Mouse (Mus musculus) hindbrain, embryonic 12.5 days (tissue): Measurements from ENCODE around the gene 4933414I15Rik. TPM values are rescaled to one million over a fixed set of nuclear protein-coding genes. Genes with fewer than 3 reads are reported as not detected.

Experiments
- ATAC-seq: fragments of 200-750 bp; cut with Nextera tagmentation; 2 replicates; pipeline ENCODE4 v1.8.0; 2017; ENCODE audit warnings: moderate TSS enrichment; ENCODE audit not compliant: low FRiP score
- H3K27ac ChIP-seq: fragments of 300-500 bp; sonication (generic); 2 replicates; pipeline ENCODE4 v1.5.1; 2016; ENCODE audit warnings: mild to moderate bottlenecking
- H3K27me3 ChIP-seq: fragments of 300-500 bp; sonication (generic); 2 replicates; pipeline ENCODE4 v1.6.1; 2016; ENCODE audit warnings: mild to moderate bottlenecking
- H3K36me3 ChIP-seq: fragments of 300-500 bp; sonication (generic); 2 replicates; pipeline ENCODE4 v1.6.1; 2016; ENCODE audit warnings: mild to moderate bottlenecking
- H3K4me1 ChIP-seq: fragments of 300-500 bp; sonication (generic); 2 replicates; pipeline ENCODE4 v1.6.1; 2016
- H3K4me2 ChIP-seq: fragments of 300-500 bp; sonication (generic); replicated peaks from 2 replicates; pipeline ENCODE4 v1.6.1; 2016; ENCODE audit warnings: mild to moderate bottlenecking
- H3K4me3 ChIP-seq: fragments of 300-500 bp; sonication (generic); 2 replicates; pipeline ENCODE4 v1.5.1; 2016; ENCODE audit warnings: mild to moderate bottlenecking
- H3K9ac ChIP-seq: fragments of 300-500 bp; sonication (generic); 2 replicates; pipeline ENCODE4 v1.6.1; 2016; ENCODE audit warnings: mild to moderate bottlenecking, moderate library complexity
- H3K9me3 ChIP-seq: fragments of 300-500 bp; sonication (generic); replicated peaks from 2 replicates; pipeline ENCODE4 v1.6.1; 2016; ENCODE audit warnings: mild to moderate bottlenecking
- WGBS: fragments of 180-500 bp; shearing (Covaris S2); methylation state at CpG from one replicate; pipeline ENCODE4 v1.1.7; 2016; 5-methylcytosine and 5-hydroxymethylcytosine counted together
- polyA plus RNA-seq: library from polyadenylated mRNA; unstranded; fragments of >200 nt; fragmentation: Nextera tagmentation; extraction: Ambion mirVana; gene quantifications from 2 replicates; pipeline ENCODE4 v1.2.1, GENCODE M21; 2016

4933414I15Rik gene
- polyA plus RNA-seq, 1 experiment from 2014 or later = not detected

DNA sequence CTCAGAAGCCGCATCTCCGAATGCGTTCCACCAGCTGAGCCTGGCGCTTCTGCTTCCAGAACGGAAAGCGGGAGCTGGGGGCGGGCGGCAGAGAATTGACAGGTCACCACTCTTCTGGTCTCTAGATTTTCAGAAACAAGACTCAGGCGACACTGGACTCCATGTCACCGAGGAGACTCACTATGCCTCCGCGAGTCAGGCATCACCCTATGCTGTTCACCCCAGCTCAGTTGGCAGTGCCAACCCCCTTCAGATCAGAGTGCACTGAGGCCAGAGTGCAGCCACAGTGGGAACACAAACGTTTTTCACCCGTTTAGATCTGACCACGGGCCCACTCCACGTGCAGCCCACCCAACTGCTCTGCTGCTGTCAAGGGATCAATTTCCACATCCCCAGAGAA lies 12.5 kb downstream of the 4933414I15Rik start:
- no peaks in the 10 kb centered on the region for H3K36me3 ChIP-seq
- H3K27me3 ChIP-seq = no peaks in the 10 kb centered on the region
- peak overlapping the region; percentile 77 for H3K27ac ChIP-seq
- peaks cover 6% of the 10 kb centered on the region for H3K4me1 ChIP-seq
- H3K9me3 ChIP-seq = no peaks in the 10 kb centered on the region
- peak; percentile 73 for ATAC-seq
- H3K4me2 ChIP-seq = peak overlapping the region; percentile 80
- H3K4me3 ChIP-seq = peak overlapping the region; percentile 62
- H3K9ac ChIP-seq = peak overlapping the region; percentile 69
- 2% methylated on average over 16 of the region's 16 CpGs for WGBS

GRCm38 (mm10) chr11:50930469-50931014 lies 13.0 kb downstream of the 4933414I15Rik start:
- no peak for ATAC-seq
- Histone ChIP-seq H3K4me3 (peak overlapping the region; percentile 62), H3K4me2 (peak overlapping the region; percentile 80)

DNA sequence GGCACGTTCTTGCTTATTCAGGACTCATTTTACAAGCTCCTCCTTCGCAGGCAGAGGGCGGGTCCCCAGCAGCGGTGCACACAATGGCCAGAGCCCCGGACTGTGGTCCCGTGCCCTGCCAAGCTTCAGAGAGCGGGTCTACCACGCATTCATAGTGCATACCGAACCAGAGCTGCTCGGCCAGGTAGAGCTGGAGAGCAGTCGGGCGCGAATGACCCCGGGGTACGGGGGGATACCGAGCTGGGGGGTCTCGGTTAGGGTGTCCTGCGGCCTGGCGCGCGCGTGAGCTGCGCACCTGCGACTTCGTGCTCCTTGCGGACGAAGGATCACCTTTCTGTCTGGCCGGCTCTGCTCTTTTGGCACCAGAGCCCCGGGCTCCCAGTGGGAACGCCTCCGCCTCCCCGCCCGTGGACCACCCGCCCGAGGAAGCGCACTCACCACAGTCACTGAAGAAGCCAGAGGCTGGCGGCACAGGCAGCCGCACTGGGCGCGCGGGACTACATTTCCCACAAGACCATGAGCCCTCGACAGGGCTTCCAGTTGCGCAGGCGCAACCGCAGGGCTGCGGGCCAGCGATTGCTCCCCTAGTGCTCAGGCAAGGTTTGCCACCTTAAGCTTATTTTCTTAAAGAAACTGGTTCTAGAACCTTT lies 27.8 kb downstream of the 4933414I15Rik start, which contains the start of gene Zfp2:
Gene Zfp2 (minus strand): TSS at position 495 of the 650 bp plus-strand sequence.
- H3K9me3 ChIP-seq = peaks cover 24% of the 10 kb centered on the region
- ATAC-seq = peak; percentile 98
- peaks cover 31% of the 10 kb centered on the region for H3K36me3 ChIP-seq
- under 1% methylated on average over 39 of the region's 47 CpGs for WGBS
- H3K27me3 ChIP-seq = no peaks in the 10 kb centered on the region
- H3K4me1 ChIP-seq = no peaks in the 10 kb centered on the region
- peak within 1 kb of the TSS; percentile 83 for H3K4me3 ChIP-seq
- peak within 1 kb of the TSS; percentile 91 for H3K9ac ChIP-seq
- peak within 1 kb of the TSS; percentile 88 for H3K27ac ChIP-seq
- peak within 1 kb of the TSS; percentile 48 for H3K4me2 ChIP-seq

More at GRCm38 (mm10) chr11:50930469-50931014, 13.0 kb downstream of the 4933414I15Rik start:
- Histone ChIP-seq H3K4me1 (peaks cover 6% of the 10 kb centered on the region), H3K27ac (peak overlapping the region; percentile 77; the same call in 1 of the 2 replicates), H3K27me3 (no peaks in the 10 kb centered on the region), H3K9me3 (no peaks in the 10 kb centered on the region), H3K9ac (peak overlapping the region; percentile 69), H3K36me3 (no peaks in the 10 kb centered on the region)
- 34% methylated on average over 14 of the region's 14 CpGs for WGBS

- no peak overlapping the region for H3K27ac ChIP-seq
- H3K27me3 ChIP-seq = no peaks in the 10 kb centered on the region
- no peak overlapping the region for H3K4me3 ChIP-seq
- no peak overlapping the region for H3K9ac ChIP-seq
- peaks cover 44% of the 10 kb centered on the region for H3K36me3 ChIP-seq
- no peak for ATAC-seq
- H3K4me1 ChIP-seq = no peaks in the 10 kb centered on the region
- peaks cover 33% of the 10 kb centered on the region for H3K9me3 ChIP-seq
- WGBS = 95% methylated on average over 3 of the region's 3 CpGs
- H3K4me2 ChIP-seq = 0 out of 2 replicates have a peak overlapping the region, but pooled peaks have one; percentile 48
Measured at GRCm38 (mm10) chr11:50914461-50914860, 29.1 kb downstream of the 4933414I15Rik start.

DNA sequence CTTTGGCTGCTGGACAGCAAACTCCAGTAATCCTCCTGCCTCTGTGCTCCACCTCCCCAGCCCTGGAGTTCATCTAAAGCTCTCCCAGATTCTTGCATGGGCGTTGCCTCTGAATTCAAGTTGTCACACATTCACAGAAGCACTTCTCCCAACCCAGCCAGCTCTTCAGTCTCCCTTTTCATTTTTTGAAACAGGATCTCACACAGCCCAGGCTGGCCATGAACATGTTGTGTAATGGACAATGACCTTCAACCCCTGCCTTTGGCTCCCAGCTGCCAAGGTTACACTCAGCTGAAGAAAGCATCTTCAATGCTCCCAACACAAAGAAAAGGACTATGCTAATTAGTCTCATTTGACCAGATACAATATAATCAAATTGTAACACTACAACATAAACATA lies 30.3 kb downstream of the 4933414I15Rik start:
- no peak overlapping the region for H3K4me3 ChIP-seq
- H3K27ac ChIP-seq = no peak overlapping the region
- H3K4me1 ChIP-seq = no peaks in the 10 kb centered on the region
- H3K4me2 ChIP-seq = no peak overlapping the region
- ATAC-seq = no peak
- H3K9me3 ChIP-seq = peaks cover 39% of the 10 kb centered on the region
- no peak overlapping the region for H3K9ac ChIP-seq
- H3K36me3 ChIP-seq = peaks cover 56% of the 10 kb centered on the region
- WGBS = 90% methylated on average over 1 of the region's 1 CpGs
- H3K27me3 ChIP-seq = no peaks in the 10 kb centered on the region

- H3K9ac ChIP-seq = no peak overlapping the region
- H3K4me1 ChIP-seq = no peaks in the 10 kb centered on the region
- H3K9me3 ChIP-seq = peaks cover 79% of the 10 kb centered on the region
- H3K27me3 ChIP-seq = no peaks in the 10 kb centered on the region
- H3K4me2 ChIP-seq = no peak overlapping the region
- H3K36me3 ChIP-seq = peaks cover 97% of the 10 kb centered on the region
- WGBS = 93% methylated on average over 5 of the region's 5 CpGs
- H3K4me3 ChIP-seq = no peak overlapping the region
- no peak overlapping the region for H3K27ac ChIP-seq
- ATAC-seq = no peak
Measured at GRCm38 (mm10) chr11:50908136-50908535, 35.4 kb downstream of the 4933414I15Rik start.

DNA sequence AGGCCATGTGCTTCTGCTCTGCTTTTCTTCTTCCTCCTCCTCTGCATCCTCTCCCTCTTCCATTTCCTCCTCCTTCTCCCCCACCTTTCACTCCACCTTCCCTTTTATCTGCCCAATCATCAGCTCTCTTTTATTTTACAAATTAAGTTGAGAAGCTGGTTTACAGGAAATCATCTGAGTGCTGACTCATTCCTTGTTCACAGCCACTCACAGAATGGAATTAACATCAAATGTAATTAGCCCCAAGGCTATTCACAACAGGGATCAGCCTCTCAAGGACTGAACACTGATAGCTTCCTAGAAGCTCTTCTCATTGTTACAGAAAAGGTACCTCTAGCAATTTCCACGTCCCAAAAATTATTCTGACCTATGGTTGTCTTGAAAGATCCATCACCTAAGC lies 46.2 kb downstream of the 4933414I15Rik start:
- ATAC-seq = no peak
- Histone ChIP-seq H3K9ac (no peak overlapping the region), H3K27me3 (no peaks in the 10 kb centered on the region), H3K4me2 (no peak overlapping the region), H3K4me3 (no peak overlapping the region), H3K27ac (no peak overlapping the region), H3K36me3 (peaks cover 40% of the 10 kb centered on the region), H3K9me3 (peaks cover 71% of the 10 kb centered on the region), H3K4me1 (no peaks in the 10 kb centered on the region)
- 85% methylated on average over 1 of the region's 1 CpGs for WGBS

- Histone ChIP-seq H3K9me3 (peaks cover 30% of the 10 kb centered on the region), H3K9ac (no peak overlapping the region), H3K4me3 (no peak overlapping the region), H3K27ac (no peak overlapping the region), H3K36me3 (0 out of 2 replicates have a peak, but pooled peaks cover 3% of the 10 kb centered on the region), H3K4me1 (0 out of 2 replicates have a peak, but pooled peaks cover 3% of the 10 kb centered on the region), H3K27me3 (no peaks in the 10 kb centered on the region), H3K4me2 (no peak overlapping the region)
- WGBS = 58% methylated on average over 2 of the region's 2 CpGs
- no peak for ATAC-seq
Measured at GRCm38 (mm10) chr11:50892441-50892840, 51.1 kb downstream of the 4933414I15Rik start.

Other genes with a start within 250 kb of the 4933414I15Rik start
- 51.8 and 59.3 TPM in 2 replicates for gene Zfp354c, start 116.0 kb downstream of the 4933414I15Rik start, polyA plus RNA-seq
- 0.75 and 0.79 TPM in 2 replicates for gene Zfp879, start 102.2 kb downstream of the 4933414I15Rik start, polyA plus RNA-seq
- gene Grm6, start 93.1 kb downstream of the 4933414I15Rik start, polyA plus RNA-seq = not detected in 2 replicates
- 14.1 and 15.5 TPM in 2 replicates for gene Zfp454, start 56.1 kb downstream of the 4933414I15Rik start, polyA plus RNA-seq
- gene Zfp2, start 27.6 kb downstream of the 4933414I15Rik start, polyA plus RNA-seq = 35.0 and 37.3 TPM in 2 replicates
- 1.4 and 3.1 TPM in 2 replicates for gene Zfp354b, start 12.1 kb downstream of the 4933414I15Rik start, polyA plus RNA-seq
- gene Prop1, start 10.0 kb upstream of the 4933414I15Rik start, polyA plus RNA-seq = not detected in 2 replicates
- not detected in 2 replicates for gene Olfr1378, start 22.8 kb upstream of the 4933414I15Rik start, polyA plus RNA-seq
- gene Olfr1377, start 38.2 kb upstream of the 4933414I15Rik start, polyA plus RNA-seq = not detected in 2 replicates
- gene Olfr51, start 59.8 kb upstream of the 4933414I15Rik start, polyA plus RNA-seq = not detected in 2 replicates
- not detected in 2 replicates for gene Olfr54, start 70.5 kb upstream of the 4933414I15Rik start, polyA plus RNA-seq
- not detected in 2 replicates for gene Olfr1375, start 104.3 kb upstream of the 4933414I15Rik start, polyA plus RNA-seq
- 10.1 and 10.3 TPM in 2 replicates for gene Zfp354a, start 115.5 kb upstream of the 4933414I15Rik start, polyA plus RNA-seq